Mouse (Mus musculus): Measurements from ENCODE around the gene Lenep. TPM values are rescaled to one million over a fixed set of nuclear protein-coding genes. Genes with fewer than 3 reads are reported as not detected.

The Lenep gene
- polyA plus RNA-seq, 1 experiment from 2014 or later: not detected

DNA sequence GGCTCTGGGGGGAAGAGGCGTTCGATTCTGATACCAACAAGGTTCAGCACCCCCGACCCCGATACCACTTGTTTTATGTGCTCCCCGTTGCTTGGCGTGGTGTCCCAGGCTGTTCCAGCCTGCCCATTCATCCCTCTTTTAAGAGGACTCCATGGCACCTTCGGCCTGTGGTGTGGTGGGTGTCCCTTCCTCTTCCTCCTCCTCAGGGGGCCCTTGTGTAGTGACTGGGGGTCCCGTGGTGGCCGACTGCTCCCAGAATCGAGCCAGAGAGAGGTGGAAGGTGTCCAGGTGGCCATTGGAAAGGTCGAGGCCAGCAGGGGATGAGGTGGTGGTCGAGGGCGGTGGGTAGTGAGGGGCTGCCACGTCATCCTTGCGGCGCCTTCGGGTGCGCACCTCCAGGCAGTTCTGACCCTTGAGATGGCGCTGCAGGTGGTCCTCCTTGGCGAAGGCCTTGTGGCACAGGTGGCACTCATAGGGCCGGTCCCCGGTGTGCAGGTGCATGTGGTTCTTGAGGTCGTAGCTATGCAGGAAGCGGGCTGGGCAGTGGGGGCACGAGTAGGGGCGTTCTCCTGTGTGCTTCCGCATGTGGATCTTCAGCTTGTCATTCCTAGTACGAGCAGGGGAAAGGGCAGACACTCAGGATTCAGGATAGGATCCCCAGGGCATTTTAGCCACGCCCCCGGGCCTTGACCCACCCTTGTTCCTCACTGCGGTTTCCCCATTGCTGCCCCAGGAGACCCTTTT is 23.0 kb downstream of the Lenep start:
- ATAC-seq (ENCODE audit: low read depth): no peak

GRCm38 (mm10) chr3:89378394-89379067 is 24.1 kb downstream of the Lenep start:
- Histone ChIP-seq H3K4me3 (ENCODE audit: low read depth, low read length) (peak overlapping the region; percentile 45), H3K36me3 (ENCODE audit: control insufficient read depth, insufficient read depth, low read length) (0 out of 2 replicates have a peak, but pooled peaks cover 5% of the 10 kb centered on the region), H3K9ac (ENCODE audit: low read depth, low read length) (peak overlapping the region; percentile 66), H3K27ac (replicated peaks; ENCODE audit: low read depth, low read length) (peak overlapping the region; percentile 45), H3K4me2 (ENCODE audit: low read depth, low read length) (peak overlapping the region; percentile 60), H3K4me1 (ENCODE audit: control insufficient read depth, insufficient read depth, low read length) (no peaks in the 10 kb centered on the region), H3K9me3 (ENCODE audit: control insufficient read depth, low read length) (no peaks in the 10 kb centered on the region), H3K27me3 (replicated peaks; ENCODE audit: control insufficient read depth, insufficient read depth, low read length) (no peaks in the 10 kb centered on the region)
- DNase-seq (ENCODE audit: low spot score): peak; percentile 88
- peak; percentile 89 for ATAC-seq (ENCODE audit: low read depth)
- WGBS: 2% methylated on average over 13 of the region's 29 CpGs

More for the DNA sequence above, 23.0 kb downstream of the Lenep start:
- H3K4me3 ChIP-seq (ENCODE audit: low read depth, low read length): no peak overlapping the region
- no peaks in the 10 kb centered on the region for H3K9me3 ChIP-seq (ENCODE audit: control insufficient read depth, low read length)
- H3K9ac ChIP-seq (ENCODE audit: low read depth, low read length): peak overlapping the region; percentile 66; the same call in 1 of the 2 replicates
- WGBS: 84% methylated on average over 30 of the region's 31 CpGs
- H3K36me3 ChIP-seq (ENCODE audit: control insufficient read depth, insufficient read depth, low read length): 0 out of 2 replicates have a peak, but pooled peaks cover 5% of the 10 kb centered on the region
- H3K4me2 ChIP-seq (ENCODE audit: low read depth, low read length): peak overlapping the region; percentile 60; the same call in 1 of the 2 replicates
- no peaks in the 10 kb centered on the region for H3K27me3 ChIP-seq (replicated peaks; ENCODE audit: control insufficient read depth, insufficient read depth, low read length)
- no peaks in the 10 kb centered on the region for H3K4me1 ChIP-seq (ENCODE audit: control insufficient read depth, insufficient read depth, low read length)
- DNase-seq (ENCODE audit: low spot score): no peak
- H3K27ac ChIP-seq (replicated peaks; ENCODE audit: low read depth, low read length): no peak overlapping the region

- peak overlapping the region; percentile 66; the same call in 1 of the 2 replicates for H3K9ac ChIP-seq (ENCODE audit: low read depth, low read length)
- no peaks in the 10 kb centered on the region for H3K4me1 ChIP-seq (ENCODE audit: control insufficient read depth, insufficient read depth, low read length)
- H3K4me2 ChIP-seq (ENCODE audit: low read depth, low read length): peak overlapping the region; percentile 60
- peak; percentile 1; the same call in 1 of the 2 replicates for ATAC-seq (ENCODE audit: low read depth)
- H3K27me3 ChIP-seq (replicated peaks; ENCODE audit: control insufficient read depth, insufficient read depth, low read length): no peaks in the 10 kb centered on the region
- 0 out of 2 replicates have a peak, but pooled peaks cover 5% of the 10 kb centered on the region for H3K36me3 ChIP-seq (ENCODE audit: control insufficient read depth, insufficient read depth, low read length)
- DNase-seq (ENCODE audit: low spot score): no peak
- WGBS: 74% methylated on average over 4 of the region's 4 CpGs
- H3K27ac ChIP-seq (replicated peaks; ENCODE audit: low read depth, low read length): no peak overlapping the region
- H3K4me3 ChIP-seq (ENCODE audit: low read depth, low read length): no peak overlapping the region
- no peaks in the 10 kb centered on the region for H3K9me3 ChIP-seq (ENCODE audit: control insufficient read depth, low read length)
These were observed 24.8 kb downstream of the Lenep start for GRCm38 (mm10) chr3:89377831-89378230.

GRCm38 (mm10) chr3:89373581-89374231 is 28.9 kb downstream of the Lenep start:
- Histone ChIP-seq H3K27ac (replicated peaks; ENCODE audit: low read depth, low read length) (no peak overlapping the region), H3K4me1 (ENCODE audit: control insufficient read depth, insufficient read depth, low read length) (no peaks in the 10 kb centered on the region), H3K9ac (ENCODE audit: low read depth, low read length) (no peak overlapping the region), H3K9me3 (ENCODE audit: control insufficient read depth, low read length) (no peaks in the 10 kb centered on the region), H3K27me3 (replicated peaks; ENCODE audit: control insufficient read depth, insufficient read depth, low read length) (no peaks in the 10 kb centered on the region), H3K4me3 (ENCODE audit: low read depth, low read length) (no peak overlapping the region), H3K36me3 (ENCODE audit: control insufficient read depth, insufficient read depth, low read length) (no peaks in the 10 kb centered on the region), H3K4me2 (ENCODE audit: low read depth, low read length) (no peak overlapping the region)
- 41% methylated on average over 5 of the region's 5 CpGs for WGBS
- ATAC-seq (ENCODE audit: low read depth) (no peak), DNase-seq (ENCODE audit: low spot score) (no peak)

DNA sequence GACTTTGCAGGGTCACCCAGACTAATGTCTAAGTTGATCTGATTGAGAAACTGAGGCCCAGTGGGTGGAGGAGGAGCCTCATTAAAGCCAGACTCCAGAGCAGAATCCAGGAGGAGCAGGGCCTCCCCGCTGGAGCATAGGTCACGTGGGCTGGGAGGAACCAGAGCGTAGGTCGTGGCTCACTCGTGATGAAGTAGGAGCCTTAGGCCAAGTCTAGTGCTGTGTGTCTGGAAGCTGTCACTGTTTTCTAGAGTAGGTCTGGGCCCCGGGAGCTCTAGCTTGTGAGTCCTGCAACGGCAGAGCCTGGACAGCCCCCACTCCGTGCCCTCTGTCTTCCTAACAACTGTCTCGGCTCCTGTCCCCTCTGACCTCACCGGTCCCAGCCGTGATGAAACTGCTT is 35.3 kb downstream of the Lenep start:
- WGBS: 60% methylated on average over 11 of the region's 11 CpGs
- Histone ChIP-seq H3K4me2 (ENCODE audit: low read depth, low read length) (no peak overlapping the region), H3K36me3 (ENCODE audit: control insufficient read depth, insufficient read depth, low read length) (no peaks in the 10 kb centered on the region), H3K27me3 (replicated peaks; ENCODE audit: control insufficient read depth, insufficient read depth, low read length) (no peaks in the 10 kb centered on the region), H3K4me1 (ENCODE audit: control insufficient read depth, insufficient read depth, low read length) (no peaks in the 10 kb centered on the region), H3K9me3 (ENCODE audit: control insufficient read depth, low read length) (no peaks in the 10 kb centered on the region), H3K27ac (replicated peaks; ENCODE audit: low read depth, low read length) (no peak overlapping the region), H3K9ac (ENCODE audit: low read depth, low read length) (no peak overlapping the region), H3K4me3 (ENCODE audit: low read depth, low read length) (no peak overlapping the region)
- ATAC-seq (ENCODE audit: low read depth) (no peak), DNase-seq (ENCODE audit: low spot score) (no peak)

DNA sequence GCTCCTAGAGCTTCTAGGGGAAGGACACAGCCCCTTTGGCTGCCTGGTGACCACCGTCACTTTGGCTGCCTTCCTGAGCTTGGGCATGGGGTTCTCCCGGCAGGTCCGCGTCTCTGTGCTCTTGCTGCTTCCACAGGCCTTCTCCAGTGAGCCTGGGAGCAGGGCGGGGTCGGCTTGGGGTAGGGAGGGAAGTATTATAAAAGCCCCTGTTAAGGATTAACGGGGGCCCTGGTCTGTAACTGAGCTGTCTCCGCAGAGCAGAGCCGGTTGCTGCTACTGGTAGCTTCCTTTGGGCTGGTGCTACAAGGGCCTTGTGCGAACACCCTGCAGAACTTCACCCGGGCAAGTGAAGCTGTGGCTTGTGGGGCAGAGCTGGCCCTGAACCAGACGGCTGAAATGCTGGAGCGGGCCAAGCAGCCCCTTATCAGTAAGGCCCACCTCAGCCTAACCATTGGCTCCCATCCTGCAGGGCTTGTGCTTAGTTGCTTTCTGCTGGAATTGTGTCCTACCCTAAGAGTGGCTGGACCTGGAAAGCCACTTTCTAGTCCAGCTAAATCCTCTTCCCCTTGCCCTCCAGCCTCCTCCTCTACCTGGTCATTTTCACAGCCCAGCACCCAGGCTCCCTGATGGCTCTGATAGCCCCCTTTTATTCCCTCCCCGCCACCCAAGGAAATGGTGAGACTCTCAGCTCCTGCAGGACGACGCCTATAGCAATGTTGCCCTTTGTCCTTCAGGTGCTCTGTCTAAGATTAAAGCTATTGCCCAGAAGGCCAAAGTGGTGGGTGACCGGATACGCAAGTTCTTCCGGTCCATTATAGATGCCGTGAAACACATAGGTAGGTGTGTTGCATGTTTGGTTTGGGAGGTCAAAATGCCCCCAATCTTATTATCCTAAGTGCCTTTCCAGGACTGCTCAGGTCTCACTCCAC is 36.8 kb downstream of the Lenep start:
- Histone ChIP-seq H3K36me3 (ENCODE audit: control insufficient read depth, insufficient read depth, low read length) (no peaks in the 10 kb centered on the region), H3K27ac (replicated peaks; ENCODE audit: low read depth, low read length) (no peak overlapping the region), H3K4me1 (ENCODE audit: control insufficient read depth, insufficient read depth, low read length) (no peaks in the 10 kb centered on the region), H3K27me3 (replicated peaks; ENCODE audit: control insufficient read depth, insufficient read depth, low read length) (no peaks in the 10 kb centered on the region), H3K9me3 (ENCODE audit: control insufficient read depth, low read length) (no peaks in the 10 kb centered on the region), H3K9ac (ENCODE audit: low read depth, low read length) (no peak overlapping the region), H3K4me2 (ENCODE audit: low read depth, low read length) (no peak overlapping the region), H3K4me3 (ENCODE audit: low read depth, low read length) (no peak overlapping the region)
- no peak for ATAC-seq (ENCODE audit: low read depth)
- DNase-seq (ENCODE audit: low spot score): no peak
- WGBS: 69% methylated on average over 20 of the region's 20 CpGs

GRCm38 (mm10) chr3:89365153-89365485 is 37.5 kb downstream of the Lenep start, which contains the start of gene Dcst1:
Gene Dcst1 (minus strand): TSS chr3:89365253.
- Histone ChIP-seq H3K27ac (replicated peaks; ENCODE audit: low read depth, low read length) (no peak within 1 kb of the TSS), H3K4me1 (ENCODE audit: control insufficient read depth, insufficient read depth, low read length) (no peaks in the 10 kb centered on the region), H3K27me3 (replicated peaks; ENCODE audit: control insufficient read depth, insufficient read depth, low read length) (no peaks in the 10 kb centered on the region), H3K4me3 (ENCODE audit: low read depth, low read length) (no peak within 1 kb of the TSS), H3K4me2 (ENCODE audit: low read depth, low read length) (no peak within 1 kb of the TSS), H3K9ac (ENCODE audit: low read depth, low read length) (no peak within 1 kb of the TSS), H3K9me3 (ENCODE audit: control insufficient read depth, low read length) (no peaks in the 10 kb centered on the region), H3K36me3 (ENCODE audit: control insufficient read depth, insufficient read depth, low read length) (no peaks in the 10 kb centered on the region)
- WGBS: 88% methylated on average over 11 of the region's 11 CpGs
- no peak for ATAC-seq (ENCODE audit: low read depth)
- no peak for DNase-seq (ENCODE audit: low spot score)

- Histone ChIP-seq H3K27ac (replicated peaks; ENCODE audit: low read depth, low read length) (no peak overlapping the region), H3K4me2 (ENCODE audit: low read depth, low read length) (no peak overlapping the region), H3K4me3 (ENCODE audit: low read depth, low read length) (no peak overlapping the region), H3K9ac (ENCODE audit: low read depth, low read length) (no peak overlapping the region), H3K9me3 (ENCODE audit: control insufficient read depth, low read length) (no peaks in the 10 kb centered on the region), H3K27me3 (replicated peaks; ENCODE audit: control insufficient read depth, insufficient read depth, low read length) (no peaks in the 10 kb centered on the region), H3K4me1 (ENCODE audit: control insufficient read depth, insufficient read depth, low read length) (no peaks in the 10 kb centered on the region), H3K36me3 (ENCODE audit: control insufficient read depth, insufficient read depth, low read length) (no peaks in the 10 kb centered on the region)
- WGBS: 58% methylated on average over 8 of the region's 8 CpGs
- no peak for ATAC-seq (ENCODE audit: low read depth)
- DNase-seq (ENCODE audit: low spot score): no peak
These were observed 38.0 kb downstream of the Lenep start for GRCm38 (mm10) chr3:89364631-89365030.
